Mouse (Mus musculus) neutrophil, adult 5-6 weeks (primary cell): ENCODE measurements around the gene Lcn12. TPM values are rescaled to one million over a fixed set of nuclear protein-coding genes. Genes with fewer than 3 reads are reported as not detected.

ENCODE experiments used
- ATAC-seq: fragments of 151-379, 151-347 bp; 2 replicates; pipeline ENCODE4 v1.8.0; 2017; ENCODE audit warnings: mild to moderate bottlenecking, moderate TSS enrichment; ENCODE audit not compliant: insufficient number of reproducible peaks, poor library complexity, low FRiP score, severe bottlenecking; ENCODE audit errors: extremely low read depth
- total RNA-seq: library from RNA; stranded (forward); fragments of 200-1000 nt; gene quantifications from 2 replicates; pipeline ENCODE4 v1.2.3, GENCODE M21; 2017

Gene Lcn12
- total RNA-seq = not detected in 2 replicates

- no peak for ATAC-seq
Measured at GRCm38 (mm10) chr2:25493476-25493961, at the start of gene Lcn12. Gene Lcn12, minus strand, starts transcription at chr2:25493911.

DNA sequence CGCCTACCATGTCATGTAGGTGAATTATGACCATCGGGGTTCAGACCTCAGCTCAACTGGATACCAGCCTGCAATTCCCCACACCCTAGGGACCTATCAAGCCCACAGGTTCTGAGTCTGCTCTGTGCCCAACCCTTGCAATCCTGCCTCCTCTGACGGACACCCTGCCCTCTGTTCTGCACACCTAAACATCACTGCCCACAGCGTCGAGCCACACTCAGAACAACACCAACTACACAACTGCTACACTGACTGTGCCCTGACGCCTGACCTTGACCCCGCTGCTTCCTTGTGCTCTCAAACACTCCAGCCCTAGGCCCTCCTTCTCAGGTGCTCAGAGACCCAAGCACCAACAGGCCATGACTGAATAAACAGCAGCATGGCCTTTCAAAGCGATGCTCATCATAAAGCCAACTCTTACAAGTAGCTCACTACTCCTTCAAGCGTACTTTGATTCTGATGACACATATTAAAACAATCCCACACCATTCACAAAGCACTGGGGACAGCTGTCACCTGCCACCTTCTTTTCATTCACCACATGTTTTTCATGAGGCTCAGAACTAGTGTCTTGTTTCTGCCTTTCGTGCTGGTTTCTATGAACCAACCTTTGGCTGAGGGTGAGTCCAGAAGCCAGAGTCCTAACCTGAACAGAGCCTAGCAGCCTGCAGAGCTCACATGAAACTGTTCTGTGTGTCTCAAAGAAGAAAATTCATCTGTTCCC is 48.1 kb upstream of the Lcn12 start:
- no peak for ATAC-seq

DNA sequence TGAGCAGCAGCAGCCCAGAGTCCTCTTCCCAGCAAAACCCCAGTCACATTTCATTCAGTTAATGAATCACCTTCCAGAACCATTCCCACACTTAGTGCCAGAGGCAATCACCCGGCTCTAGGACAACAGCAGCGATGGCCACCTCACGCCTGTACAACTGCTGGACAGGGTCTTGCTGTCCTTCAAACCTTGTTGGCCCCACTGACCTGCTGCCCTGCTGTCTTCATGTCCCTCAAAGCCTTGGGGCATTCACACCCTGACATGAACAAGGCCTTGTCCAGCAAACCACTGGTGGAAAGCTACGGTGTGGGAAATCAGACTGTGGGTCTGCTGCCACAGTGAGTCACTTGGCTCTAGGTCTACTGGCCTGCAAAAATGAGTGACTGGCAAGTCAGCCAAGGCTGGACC is 46.8 kb upstream of the Lcn12 start:
- no peak for ATAC-seq

DNA sequence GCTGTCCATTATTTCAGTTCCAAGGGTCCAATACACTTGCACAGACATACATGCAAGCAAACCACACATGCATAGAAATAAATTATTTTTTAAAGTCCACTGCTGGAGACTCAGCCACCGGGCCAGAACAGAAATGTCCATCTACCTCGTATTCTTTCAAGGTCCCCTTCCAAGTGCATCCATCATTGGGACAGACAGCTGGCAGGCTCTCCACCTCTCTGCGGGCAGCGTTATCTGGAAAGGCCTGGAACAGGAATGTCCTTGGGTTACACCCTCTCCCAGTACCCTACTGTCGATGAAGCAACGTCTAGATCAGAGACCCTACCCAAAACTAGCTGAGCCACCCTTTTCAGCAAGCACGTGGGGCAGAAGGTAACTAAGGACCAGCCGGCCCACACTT is 42.8 kb upstream of the Lcn12 start:
- ATAC-seq = no peak

DNA sequence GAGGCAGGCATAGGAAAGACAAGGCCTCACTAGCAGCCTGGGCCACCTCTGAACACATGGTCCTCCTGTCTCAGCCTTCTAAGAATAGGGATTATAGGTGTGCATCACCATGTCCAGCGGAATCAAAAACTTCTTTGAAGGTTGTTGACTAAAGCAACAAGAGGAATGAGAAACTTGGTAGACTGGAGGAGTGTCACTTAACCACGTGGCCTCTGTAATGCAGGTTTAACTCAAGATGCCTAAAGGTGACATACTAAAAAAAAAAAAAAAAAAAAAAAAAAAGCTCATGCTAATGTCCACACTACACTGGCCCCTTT is 41.1 kb upstream of the Lcn12 start:
- no peak for ATAC-seq

DNA sequence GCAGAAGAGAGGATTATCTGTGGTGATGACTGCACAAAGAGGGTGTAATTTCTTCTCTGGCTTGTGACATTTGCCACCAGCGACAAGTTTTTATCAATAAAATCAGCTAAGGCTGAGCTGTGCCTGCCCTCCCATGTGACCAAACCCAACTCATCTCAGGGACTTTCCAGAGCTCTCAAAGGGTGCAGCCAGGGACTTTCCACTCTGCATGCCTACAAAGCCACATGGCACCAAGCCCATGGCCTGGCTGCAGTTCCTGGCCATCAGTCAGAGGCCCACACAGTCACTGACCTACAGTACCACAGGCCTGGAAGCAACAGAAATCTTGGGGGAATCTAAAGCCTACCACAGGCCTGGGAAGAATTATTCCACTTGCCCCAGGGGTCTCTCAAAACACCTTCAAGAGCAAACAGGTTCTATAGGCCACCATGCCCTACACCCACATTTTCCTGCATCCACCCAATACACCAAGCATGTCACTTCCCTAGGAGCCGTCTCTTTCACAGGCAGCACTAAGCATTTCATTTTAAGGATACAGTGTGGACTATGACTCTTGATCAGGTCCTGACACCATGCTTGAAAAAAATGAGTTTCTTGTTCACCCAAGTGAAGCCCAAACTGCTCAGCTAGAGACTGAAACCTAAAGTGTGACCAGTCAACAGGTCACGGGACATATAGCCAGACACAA is 40.6 kb upstream of the Lcn12 start:
- peak; percentile 93 for ATAC-seq

DNA sequence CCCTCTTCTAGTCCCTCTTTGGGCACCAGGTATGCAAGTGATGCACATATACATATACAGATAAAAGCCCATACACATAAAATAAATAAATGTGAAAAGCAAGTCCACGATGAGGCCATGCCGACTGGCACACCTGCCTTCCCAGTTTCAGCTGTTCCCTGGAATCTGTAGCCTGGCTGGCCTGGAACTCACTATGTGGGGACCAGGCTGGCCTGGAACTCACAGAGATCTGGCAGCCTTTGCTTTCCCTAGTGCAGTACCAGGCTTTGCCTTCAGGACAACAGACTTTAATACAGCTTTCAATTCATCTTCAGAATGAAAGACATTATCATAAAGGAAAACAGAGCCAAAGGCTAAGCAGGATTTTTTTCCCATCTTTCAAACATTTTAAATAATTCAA is 40.0 kb upstream of the Lcn12 start:
- no peak for ATAC-seq

DNA sequence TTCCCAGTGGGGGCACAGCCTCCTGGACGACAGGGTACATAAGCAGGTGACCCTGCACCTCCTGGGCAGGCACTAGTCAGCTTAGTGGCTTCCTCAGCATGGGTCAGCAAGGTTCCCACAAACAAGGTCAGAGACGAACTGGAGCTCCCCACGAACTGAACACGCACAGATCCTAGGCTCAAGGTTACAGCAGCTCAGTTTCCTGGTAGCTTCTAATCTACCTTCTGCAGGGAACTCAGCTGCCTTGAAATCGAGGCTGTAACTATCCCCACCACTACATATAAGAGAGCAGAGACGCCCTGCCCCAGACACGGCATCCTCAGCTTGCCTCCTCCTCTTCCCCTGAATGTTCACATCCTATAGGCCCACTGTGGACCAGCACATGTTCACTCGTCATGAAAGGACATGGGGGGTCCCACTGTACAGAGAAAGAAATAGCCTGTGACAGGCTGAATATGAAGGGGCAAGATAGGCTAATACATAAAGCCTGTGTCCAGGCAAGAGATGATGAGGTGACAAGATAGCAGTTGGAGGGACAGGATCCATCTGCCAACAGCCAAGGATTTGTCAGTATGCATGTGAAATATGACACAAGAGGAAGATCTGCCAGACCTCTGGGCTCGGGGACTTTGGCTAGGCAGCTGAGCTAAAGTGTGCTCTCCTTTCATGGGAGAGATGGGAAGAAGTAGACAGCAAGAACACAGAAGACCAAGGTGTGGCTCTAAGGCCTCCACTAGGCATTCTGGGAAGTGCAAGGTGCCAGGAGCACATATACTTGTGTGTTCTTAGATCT is 33.0 kb upstream of the Lcn12 start:
- ATAC-seq = no peak

- 0 out of 2 replicates have a peak, but pooled peaks have one; percentile 27 for ATAC-seq
Measured at GRCm38 (mm10) chr2:25509912-25510311, 16.2 kb upstream of the Lcn12 start.

DNA sequence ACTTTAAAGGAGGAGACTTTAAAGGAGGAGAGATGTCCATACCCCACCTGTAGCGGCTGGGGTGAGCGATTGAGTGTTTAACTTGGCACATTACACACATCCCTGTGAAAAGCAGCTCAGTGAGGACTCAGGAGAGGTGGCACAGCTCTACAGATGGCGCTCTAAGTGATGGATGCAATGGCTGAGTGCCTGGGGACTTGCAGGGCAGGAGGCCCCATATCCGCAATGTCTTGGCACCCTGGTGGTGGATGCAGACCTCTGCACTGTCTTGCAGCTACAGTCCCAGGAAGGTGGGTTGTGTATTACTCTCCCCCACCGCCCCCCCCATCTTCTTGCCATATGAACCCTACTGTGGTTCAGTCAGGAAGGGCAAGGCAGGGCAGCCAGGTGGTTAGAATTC is 13.3 kb upstream of the Lcn12 start:
- no peak for ATAC-seq

- no peak for ATAC-seq
Measured at GRCm38 (mm10) chr2:25505860-25506259, 12.1 kb upstream of the Lcn12 start.

GRCm38 (mm10) chr2:25505000-25505399 is 11.3 kb upstream of the Lcn12 start:
- no peak for ATAC-seq

GRCm38 (mm10) chr2:25504538-25504937 is 10.8 kb upstream of the Lcn12 start:
- ATAC-seq = no peak

DNA sequence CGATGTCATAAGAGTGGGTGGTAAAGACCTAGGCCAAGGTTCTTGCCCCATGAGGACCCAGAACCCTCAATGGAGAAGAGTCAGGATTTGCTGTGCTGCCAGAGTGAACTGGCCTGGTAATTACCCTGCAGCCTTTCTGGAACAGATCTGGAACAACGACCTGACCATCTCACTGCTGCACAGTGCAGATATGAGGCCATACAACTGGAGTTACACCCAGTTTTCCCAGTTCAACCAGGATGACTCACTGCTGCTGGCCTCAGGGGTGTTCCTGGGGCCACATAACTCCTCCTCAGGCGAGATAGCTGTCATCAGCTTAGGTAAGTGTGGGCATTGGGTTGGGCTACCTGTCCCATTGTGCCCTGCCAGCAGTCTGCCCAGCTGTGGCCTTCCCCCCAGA is 9.0 kb upstream of the Lcn12 start:
- ATAC-seq = no peak

DNA sequence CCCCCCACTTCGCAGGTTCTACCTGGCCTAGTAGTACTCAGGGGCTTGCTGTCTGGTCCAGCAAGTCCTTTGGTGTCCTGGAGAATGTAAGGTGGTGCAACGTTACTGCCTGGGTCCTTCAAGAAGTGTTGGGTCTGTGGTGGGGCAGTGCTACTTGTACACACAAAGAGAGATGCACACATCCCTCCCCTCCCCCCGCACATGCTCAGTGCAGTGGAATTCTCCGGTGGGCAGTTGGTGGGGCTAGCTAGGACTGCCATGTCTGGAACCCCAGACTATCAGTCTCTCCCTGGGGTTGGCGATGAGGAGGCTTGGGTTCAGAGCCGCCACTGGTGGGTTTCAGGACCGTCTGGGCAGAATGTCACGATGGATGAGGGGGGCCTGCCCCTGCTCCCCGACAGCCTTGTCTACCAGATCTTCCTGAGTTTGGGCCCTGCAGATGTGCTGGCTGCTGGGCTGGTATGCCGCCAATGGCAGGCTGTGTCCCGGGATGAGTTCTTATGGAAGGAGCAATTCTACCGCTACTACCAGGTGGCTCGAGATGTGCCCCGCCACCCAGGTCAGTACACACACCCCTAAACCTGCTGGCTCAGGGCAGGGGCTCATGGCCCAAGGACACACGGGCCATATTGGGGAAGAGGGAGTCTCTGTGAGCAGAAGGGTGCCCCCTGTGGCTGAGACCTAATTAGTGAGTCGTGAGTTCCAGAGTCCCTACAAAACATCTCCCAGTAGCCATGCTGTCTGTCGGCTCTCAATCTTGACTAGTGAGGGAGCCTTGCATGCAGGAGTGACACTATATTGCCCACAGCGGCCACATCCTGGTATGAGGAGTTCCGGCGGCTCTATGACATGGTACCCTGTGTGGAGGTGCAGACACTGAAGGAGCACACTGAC is 8.1 kb upstream of the Lcn12 start, which contains the start of gene C8g:
TSS of gene C8g (minus strand) at position 127 of the 894 bp plus-strand sequence.
- no peak for ATAC-seq

- ATAC-seq = peak; percentile 80
Measured at GRCm38 (mm10) chr2:25500576-25501405, 7.1 kb upstream of the Lcn12 start, which contains the start of gene Fbxw5. Gene Fbxw5, plus strand, starts transcription at chr2:25500750.

- ATAC-seq = no peak
Measured at GRCm38 (mm10) chr2:25500071-25500575, 6.4 kb upstream of the Lcn12 start.
